Mouse (Mus musculus) brown adipose tissue, adult 24 weeks (tissue): ENCODE results near the gene Ppm1b. TPM values are rescaled to one million over a fixed set of nuclear protein-coding genes. Genes with fewer than 3 reads are reported as not detected.

Source experiments
- H3K27ac ChIP-seq: fragments of 200-500 bp; replicated peaks from 2 replicates; pipeline ENCODE4 v1.5.1; 2012; ENCODE audit warnings: low read depth, mild to moderate bottlenecking, low read length
- H3K4me1 ChIP-seq: fragments of 200-500 bp; 2 replicates; pipeline ENCODE4 v1.6.1; 2012; ENCODE audit warnings: low read length, mixed read lengths; ENCODE audit not compliant: control insufficient read depth, insufficient read depth, insufficient read length
- H3K4me3 ChIP-seq: fragments of 200-500 bp; 2 replicates; pipeline ENCODE4 v1.5.1; 2012; ENCODE audit warnings: low read depth, mild to moderate bottlenecking, low read length, moderate library complexity; ENCODE audit not compliant: insufficient read depth
- polyA plus RNA-seq: library from polyadenylated mRNA; stranded (reverse); fragments of >200 nt; gene quantifications from 2 replicates; pipeline ENCODE4 v1.2.4, GENCODE M21; 2012; ENCODE audit not compliant: missing spikeins, insufficient read depth, insufficient read length

The Ppm1b gene
- polyA plus RNA-seq, 1 experiment, result 82.8 TPM

- Histone ChIP-seq H3K4me3 (no peak overlapping the region), H3K4me1 (peaks cover 12% of the 10 kb centered on the region), H3K27ac (no peak overlapping the region)
Measured at GRCm38 (mm10) chr17:84969916-84970315, 13.4 kb downstream of the Ppm1b start.

DNA sequence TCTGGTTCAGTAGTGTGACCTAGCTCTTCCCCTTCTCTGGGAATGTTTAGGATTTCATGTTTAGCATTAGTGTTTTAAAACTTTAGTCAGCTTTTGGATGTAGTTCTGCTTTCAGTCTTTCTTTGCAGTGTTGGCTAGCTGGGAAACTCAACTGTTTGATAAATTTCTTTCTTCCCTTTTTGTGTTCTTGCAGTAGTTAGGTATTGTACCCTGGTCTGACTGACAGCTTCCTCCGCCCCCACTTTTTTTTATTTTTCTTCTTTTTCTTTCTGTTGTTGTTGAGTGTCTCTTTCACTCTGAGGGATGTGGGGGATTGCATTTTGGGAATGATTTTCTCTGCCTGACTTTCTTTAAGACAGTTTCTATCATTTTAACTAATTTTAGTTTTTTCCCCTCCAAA lies 25.2 kb downstream of the Ppm1b start:
- Histone ChIP-seq H3K4me3 (no peak overlapping the region), H3K27ac (no peak overlapping the region), H3K4me1 (peaks cover 6% of the 10 kb centered on the region)

DNA sequence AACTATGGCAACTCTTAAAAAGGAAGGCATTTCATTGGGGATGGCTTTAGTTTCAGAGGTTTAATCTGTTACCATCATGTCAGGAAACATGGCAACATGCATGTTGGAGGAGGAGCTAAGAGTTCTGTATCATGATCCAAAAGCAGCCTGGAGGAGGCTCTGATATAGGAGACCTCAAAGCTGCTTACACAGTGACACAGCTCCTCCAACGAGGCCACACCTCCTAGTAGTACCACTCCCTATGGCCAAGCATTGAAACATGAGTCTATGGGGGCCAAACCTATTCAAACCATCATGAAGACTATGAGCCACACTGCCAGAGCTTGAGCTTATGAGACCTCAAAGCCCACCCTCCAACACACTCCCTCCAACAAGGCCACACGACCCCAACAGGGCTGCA lies 26.2 kb downstream of the Ppm1b start:
- Histone ChIP-seq H3K4me1 (peaks cover 7% of the 10 kb centered on the region), H3K27ac (no peak overlapping the region), H3K4me3 (no peak overlapping the region)

DNA sequence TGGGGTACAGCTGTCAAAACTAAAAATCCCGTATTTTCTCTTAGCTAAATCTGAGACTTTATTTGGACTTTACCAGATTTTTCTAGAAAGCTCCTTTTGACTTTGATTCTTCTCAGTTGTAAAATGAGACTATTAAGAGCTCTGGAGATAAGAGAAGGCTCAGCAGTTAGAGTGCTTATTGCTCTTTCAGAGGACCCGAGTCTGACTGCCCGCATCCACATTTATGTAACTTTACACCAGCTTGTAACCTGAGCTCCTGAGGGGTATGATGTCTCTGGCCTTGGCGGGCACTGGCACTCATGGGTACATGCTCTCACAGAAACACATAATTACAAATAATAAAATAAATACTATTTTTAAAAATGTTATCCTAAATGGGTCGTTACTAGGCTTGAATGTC lies 29.8 kb downstream of the Ppm1b start:
- no peak overlapping the region for H3K27ac ChIP-seq
- no peak overlapping the region for H3K4me3 ChIP-seq
- H3K4me1 ChIP-seq, result peaks cover 8% of the 10 kb centered on the region

DNA sequence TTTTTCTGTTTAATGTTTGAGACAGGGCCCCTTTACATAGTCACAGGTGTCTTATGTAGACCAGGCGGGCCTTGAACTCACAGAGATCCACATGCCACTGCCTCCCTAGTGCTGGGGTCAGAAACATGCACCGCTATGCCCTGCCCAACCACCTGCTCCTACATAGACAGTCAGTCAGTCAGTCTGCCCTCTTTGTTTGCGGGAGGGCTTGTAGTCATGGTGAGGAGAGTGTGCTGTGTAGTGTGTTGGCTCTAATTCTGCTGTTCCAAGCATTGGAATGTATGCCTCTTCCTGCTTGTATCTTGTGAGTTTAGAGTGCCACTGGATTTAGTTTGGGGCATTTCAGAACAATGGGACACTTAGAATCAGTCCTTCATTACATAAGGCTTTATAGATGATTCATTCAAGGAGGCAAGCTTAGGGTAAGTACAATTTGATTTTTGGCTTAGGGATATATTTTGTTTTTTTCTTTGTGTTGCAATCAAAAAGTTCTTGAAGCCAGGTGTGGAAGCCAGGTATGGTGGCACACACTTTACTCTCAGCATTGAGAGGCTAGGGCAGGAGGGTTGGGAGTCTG lies 31.4 kb downstream of the Ppm1b start:
- Histone ChIP-seq H3K4me1 (peaks cover 4% of the 10 kb centered on the region), H3K27ac (no peak overlapping the region), H3K4me3 (no peak overlapping the region)

DNA sequence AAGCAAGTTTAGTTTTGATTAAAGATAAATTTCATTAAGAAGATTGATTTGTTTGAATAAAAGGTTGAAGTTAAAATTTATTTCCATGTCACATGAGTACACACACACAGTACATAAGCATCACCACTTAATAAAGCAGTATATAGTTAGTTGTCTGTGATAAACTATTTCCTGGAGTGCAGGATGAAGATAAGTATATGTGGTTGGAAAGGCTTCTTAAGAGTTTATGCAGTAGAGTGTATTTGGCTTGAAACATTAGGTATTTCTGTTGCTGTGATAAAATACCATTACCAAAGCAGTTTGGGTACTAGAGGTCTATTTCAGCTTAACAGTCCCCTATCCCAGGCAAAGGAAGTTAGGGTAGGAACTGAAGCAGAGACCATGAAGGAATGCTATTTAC lies 32.0 kb downstream of the Ppm1b start:
- Histone ChIP-seq H3K4me3 (no peak overlapping the region), H3K4me1 (peaks cover 2% of the 10 kb centered on the region), H3K27ac (no peak overlapping the region)

DNA sequence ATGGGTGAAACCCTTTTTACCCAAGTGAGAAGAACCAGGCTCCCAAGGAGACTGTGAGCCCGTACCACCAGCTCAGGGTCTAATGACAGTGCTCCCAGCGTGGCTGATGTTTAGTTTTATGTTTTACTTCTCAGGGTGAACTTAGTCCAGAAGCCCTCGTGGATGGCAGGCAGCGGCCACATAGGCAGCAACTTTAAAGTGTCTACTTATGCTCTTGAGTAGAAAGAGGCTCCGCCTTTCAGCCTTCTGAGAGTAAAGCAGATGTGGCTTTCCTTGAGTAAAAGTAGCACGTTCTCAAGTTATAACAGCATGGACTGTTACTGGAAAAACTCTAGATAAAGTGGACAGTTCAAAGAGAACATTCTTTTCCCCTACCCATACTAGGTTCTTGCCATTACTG lies 39.3 kb downstream of the Ppm1b start:
- peaks cover 3% of the 10 kb centered on the region for H3K4me1 ChIP-seq
- no peak overlapping the region for H3K27ac ChIP-seq
- no peak overlapping the region for H3K4me3 ChIP-seq

DNA sequence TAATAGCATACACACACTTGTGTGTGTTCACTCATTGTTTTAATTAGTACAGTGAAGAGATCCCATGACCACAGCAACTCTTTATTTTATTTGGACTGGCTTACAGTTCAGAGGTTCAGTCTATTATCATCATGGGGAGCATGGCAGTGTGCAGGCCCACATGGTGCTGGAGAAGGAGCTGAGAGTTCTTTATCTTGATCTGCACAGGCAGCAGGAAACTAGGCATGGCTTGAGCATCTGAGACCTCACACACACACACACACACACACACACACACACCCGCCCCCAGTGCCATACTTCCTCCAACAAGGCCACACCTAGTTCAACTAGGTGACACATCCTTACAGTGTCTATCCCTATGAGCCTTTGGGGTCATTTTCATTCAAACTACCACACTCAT lies 41.1 kb downstream of the Ppm1b start:
- Histone ChIP-seq H3K4me3 (no peak overlapping the region), H3K4me1 (peaks cover 3% of the 10 kb centered on the region), H3K27ac (no peak overlapping the region)

- no peak overlapping the region for H3K27ac ChIP-seq
- H3K4me1 ChIP-seq, result peaks cover 3% of the 10 kb centered on the region
- no peak overlapping the region for H3K4me3 ChIP-seq
Measured at GRCm38 (mm10) chr17:84999636-85000035, 43.1 kb downstream of the Ppm1b start.

GRCm38 (mm10) chr17:85013485-85013884 lies 56.9 kb downstream of the Ppm1b start:
- no peak overlapping the region for H3K4me3 ChIP-seq
- H3K27ac ChIP-seq, result no peak overlapping the region
- H3K4me1 ChIP-seq, result no peaks in the 10 kb centered on the region

GRCm38 (mm10) chr17:85014632-85015031 lies 58.1 kb downstream of the Ppm1b start:
- no peaks in the 10 kb centered on the region for H3K4me1 ChIP-seq
- H3K4me3 ChIP-seq, result no peak overlapping the region
- H3K27ac ChIP-seq, result no peak overlapping the region

DNA sequence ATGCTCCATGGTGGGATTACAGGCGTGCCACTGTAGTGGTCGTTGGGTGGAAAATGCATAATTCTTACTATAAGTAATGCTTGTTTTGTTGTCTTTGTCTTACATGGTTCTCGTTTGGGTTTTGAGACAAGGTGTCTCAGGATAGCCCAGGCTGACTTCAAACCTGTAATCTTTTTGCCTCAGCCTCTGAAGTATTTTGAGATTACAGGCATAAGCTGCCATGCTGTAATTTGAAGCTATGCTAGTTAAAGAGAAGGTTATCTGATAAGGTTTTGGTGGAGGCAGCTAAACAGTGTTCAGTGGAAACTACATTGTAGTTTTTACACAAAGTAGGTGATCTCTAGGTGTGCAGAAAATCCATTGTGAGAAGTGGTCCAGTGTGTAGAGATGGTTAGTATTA lies 61.8 kb downstream of the Ppm1b start:
- Histone ChIP-seq H3K4me1 (no peaks in the 10 kb centered on the region), H3K27ac (no peak overlapping the region), H3K4me3 (no peak overlapping the region)

DNA sequence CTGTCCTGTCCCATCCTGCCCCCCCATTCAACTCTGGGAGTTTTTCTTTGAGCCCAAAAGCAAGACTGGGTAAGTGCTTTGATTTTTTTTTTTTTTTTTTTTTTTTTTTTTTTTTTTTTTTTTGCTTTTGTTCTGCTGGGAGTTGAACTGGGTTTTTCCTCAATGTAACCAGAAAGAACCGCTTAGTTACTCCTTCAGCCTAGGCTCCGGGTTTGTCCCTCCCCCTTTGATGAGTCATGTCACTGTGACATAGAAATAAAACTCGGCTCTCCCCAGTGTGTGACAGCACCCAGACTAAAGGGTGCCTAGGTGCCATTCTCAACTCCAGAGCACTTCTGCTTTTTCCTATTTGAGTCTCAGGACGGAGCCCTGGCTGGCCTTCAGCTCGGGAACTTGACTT lies 62.3 kb downstream of the Ppm1b start:
- no peaks in the 10 kb centered on the region for H3K4me1 ChIP-seq
- no peak overlapping the region for H3K4me3 ChIP-seq
- H3K27ac ChIP-seq, result no peak overlapping the region

DNA sequence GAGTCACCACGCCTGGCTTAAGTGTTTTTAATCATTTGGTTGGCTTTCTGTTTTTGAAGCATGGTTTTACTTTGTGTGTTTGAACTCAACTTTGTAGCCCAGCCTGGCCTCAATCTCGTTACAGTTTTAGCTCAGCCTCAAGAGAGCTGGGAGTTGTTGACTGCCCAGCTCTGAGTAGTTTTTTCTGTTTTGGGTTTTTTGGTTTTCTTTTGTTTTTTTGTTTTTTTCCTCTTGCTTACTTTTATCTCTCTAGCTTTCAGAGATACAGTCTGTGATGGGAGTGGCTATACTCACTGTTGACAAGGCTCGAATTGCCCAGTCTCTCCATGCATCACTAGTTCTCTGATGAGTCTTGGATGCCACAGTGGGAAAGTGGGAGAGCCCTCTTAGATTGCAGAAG lies 63.8 kb downstream of the Ppm1b start:
- Histone ChIP-seq H3K4me1 (no peaks in the 10 kb centered on the region), H3K27ac (no peak overlapping the region), H3K4me3 (no peak overlapping the region)

GRCm38 (mm10) chr17:85023247-85024167 lies 67.0 kb downstream of the Ppm1b start:
- H3K4me3 ChIP-seq, result no peak overlapping the region
- H3K4me1 ChIP-seq, result no peaks in the 10 kb centered on the region
- no peak overlapping the region for H3K27ac ChIP-seq

DNA sequence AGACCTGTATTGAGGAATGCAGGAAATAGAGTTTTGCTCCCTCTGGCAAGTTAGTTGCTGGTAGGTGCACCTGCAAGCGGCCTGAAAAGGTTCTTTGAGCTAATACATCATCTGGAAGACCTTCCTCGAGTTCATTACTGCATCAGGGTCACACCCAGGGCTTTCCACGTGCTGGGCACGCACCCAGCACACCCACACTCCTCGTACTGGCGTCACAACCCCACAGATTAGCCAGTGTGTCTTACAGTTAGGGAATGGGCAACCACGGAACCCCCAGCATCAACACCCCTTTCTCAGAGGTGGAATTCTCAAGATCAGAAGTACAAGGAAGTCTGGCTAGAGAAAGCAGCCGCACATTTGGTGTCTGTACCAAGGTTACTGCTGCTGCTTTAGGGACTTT lies 67.7 kb downstream of the Ppm1b start:
- H3K27ac ChIP-seq, result no peak overlapping the region
- H3K4me3 ChIP-seq, result no peak overlapping the region
- H3K4me1 ChIP-seq, result no peaks in the 10 kb centered on the region
